Mouse (Mus musculus): ENCODE data around the gene BC067074.

DNA sequence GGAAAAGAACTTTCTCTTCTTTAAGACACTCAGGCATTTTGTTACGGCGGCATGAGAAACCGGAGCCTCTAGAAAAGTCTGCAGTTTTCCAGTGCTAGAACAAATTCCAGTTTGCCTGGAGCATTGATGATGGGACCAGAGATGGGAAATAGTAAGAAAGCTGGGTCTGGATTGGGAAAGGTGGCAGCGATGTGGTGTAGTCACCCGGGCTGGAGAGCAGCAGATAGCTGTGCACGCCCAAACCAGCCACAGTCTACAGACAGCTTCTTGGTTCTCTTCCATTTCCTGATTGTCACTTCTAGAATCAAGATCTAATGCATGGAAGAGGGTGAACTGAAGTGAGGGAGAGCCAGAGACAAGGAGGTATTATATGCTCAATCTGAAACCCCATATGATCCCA is 100.4 kb downstream of the BC067074 start:
- TF ChIP-seq CTCF (IDR thresholded peaks at IDR 0.05; ENCODE audit: control insufficient read depth, insufficient read depth, low read length) (no peak), POLR2A (IDR thresholded peaks at IDR 0.05; ENCODE audit: borderline replicate concordance, control insufficient read depth, low read depth, low read length) (no peak)

Measured in bone marrow, adult 2 months (tissue).